Mouse (Mus musculus) neural tube, embryonic 13.5 days (tissue): Measurements from ENCODE around the gene Cep19. TPM values are rescaled to one million over a fixed set of nuclear protein-coding genes. Genes with fewer than 3 reads are reported as not detected.

Experiments used
- ATAC-seq: fragments of 200-750 bp; cut with Nextera tagmentation; 2 replicates; pipeline ENCODE4 v1.8.0; 2017; ENCODE audit warnings: low read depth, mild to moderate bottlenecking, moderate TSS enrichment, moderate library complexity
- H3K27ac ChIP-seq: fragments of 300-500 bp; sonication (generic); replicated peaks from 2 replicates; pipeline ENCODE4 v1.5.1; 2015; ENCODE audit warnings: moderate library complexity, mild to moderate bottlenecking, inconsistent platforms
- H3K27me3 ChIP-seq: fragments of 300-500 bp; sonication (generic); 2 replicates; pipeline ENCODE4 v1.6.1; 2015; ENCODE audit warnings: mild to moderate bottlenecking, inconsistent platforms
- H3K36me3 ChIP-seq: fragments of 300-500 bp; sonication (generic); 2 replicates; pipeline ENCODE4 v1.6.1; 2015; ENCODE audit warnings: mild to moderate bottlenecking, inconsistent platforms
- H3K4me1 ChIP-seq: fragments of 300-500 bp; sonication (generic); replicated peaks from 2 replicates; pipeline ENCODE4 v1.6.1; 2015; ENCODE audit warnings: inconsistent platforms
- H3K4me2 ChIP-seq: fragments of 300-500 bp; sonication (generic); 2 replicates; pipeline ENCODE4 v1.6.1; 2015; ENCODE audit warnings: inconsistent platforms, mild to moderate bottlenecking, moderate library complexity
- H3K4me3 ChIP-seq: fragments of 300-500 bp; sonication (generic); 2 replicates; pipeline ENCODE4 v1.5.1; 2015; ENCODE audit warnings: mild to moderate bottlenecking, inconsistent platforms
- H3K9ac ChIP-seq: fragments of 300-500 bp; sonication (generic); 2 replicates; pipeline ENCODE4 v1.6.1; 2015; ENCODE audit warnings: moderate library complexity, mild to moderate bottlenecking, inconsistent platforms
- H3K9me3 ChIP-seq: fragments of 300-500 bp; sonication (generic); 2 replicates; pipeline ENCODE4 v1.6.1; 2016; ENCODE audit warnings: inconsistent platforms
- WGBS: fragments of 180-500 bp; shearing (Covaris S2); methylation state at CpG from one replicate; pipeline ENCODE4 v1.1.7; 2015; 5-methylcytosine and 5-hydroxymethylcytosine counted together
- polyA plus RNA-seq: library from polyadenylated mRNA; unstranded; fragments of >200 nt; fragmentation: Nextera tagmentation; extraction: Ambion mirVana; gene quantifications from 2 replicates; pipeline ENCODE4 v1.2.1, GENCODE M21; 2015

Cep19 gene
- polyA plus RNA-seq, 1 experiment from 2014 or later, result 48.7 TPM

GRCm38 (mm10) chr16:32129449-32130189 is 30.0 kb downstream of the Cep19 start:
- Histone ChIP-seq H3K9ac (no peak overlapping the region), H3K36me3 (no peaks in the 10 kb centered on the region), H3K4me3 (no peak overlapping the region), H3K27me3 (no peaks in the 10 kb centered on the region), H3K27ac (no peak overlapping the region), H3K4me1 (no peaks in the 10 kb centered on the region), H3K9me3 (no peaks in the 10 kb centered on the region), H3K4me2 (no peak overlapping the region)
- 82% methylated on average over 20 of the region's 20 CpGs for WGBS
- ATAC-seq, result no peak

GRCm38 (mm10) chr16:32130190-32130826 is 30.7 kb downstream of the Cep19 start:
- no peak for ATAC-seq

GRCm38 (mm10) chr16:32133148-32133547 is 33.5 kb downstream of the Cep19 start:
- H3K27ac ChIP-seq, result no peak overlapping the region
- H3K4me1 ChIP-seq, result no peaks in the 10 kb centered on the region
- no peaks in the 10 kb centered on the region for H3K36me3 ChIP-seq
- no peak overlapping the region for H3K9ac ChIP-seq
- 91% methylated on average over 3 of the region's 3 CpGs for WGBS
- ATAC-seq, result no peak
- H3K4me2 ChIP-seq, result no peak overlapping the region
- H3K9me3 ChIP-seq, result no peaks in the 10 kb centered on the region
- no peaks in the 10 kb centered on the region for H3K27me3 ChIP-seq
- no peak overlapping the region for H3K4me3 ChIP-seq

More at GRCm38 (mm10) chr16:32130190-32130826, 30.7 kb downstream of the Cep19 start:
- H3K4me3 ChIP-seq, result no peak overlapping the region
- no peaks in the 10 kb centered on the region for H3K9me3 ChIP-seq
- H3K36me3 ChIP-seq, result no peaks in the 10 kb centered on the region
- H3K27me3 ChIP-seq, result no peaks in the 10 kb centered on the region
- WGBS, result 74% methylated on average over 16 of the region's 16 CpGs
- H3K27ac ChIP-seq, result no peak overlapping the region
- no peak overlapping the region for H3K4me2 ChIP-seq
- no peak overlapping the region for H3K9ac ChIP-seq
- no peaks in the 10 kb centered on the region for H3K4me1 ChIP-seq

- Histone ChIP-seq H3K4me3 (no peak overlapping the region), H3K36me3 (no peaks in the 10 kb centered on the region), H3K9ac (no peak overlapping the region), H3K27me3 (no peaks in the 10 kb centered on the region), H3K4me2 (no peak overlapping the region), H3K27ac (no peak overlapping the region), H3K4me1 (no peaks in the 10 kb centered on the region), H3K9me3 (no peaks in the 10 kb centered on the region)
- ATAC-seq, result no peak
- WGBS, result 83% methylated on average over 7 of the region's 7 CpGs
Observed at GRCm38 (mm10) chr16:32135842-32136357, 36.3 kb downstream of the Cep19 start.

GRCm38 (mm10) chr16:32138954-32139353 is 39.4 kb downstream of the Cep19 start:
- WGBS, result 97% methylated on average over 1 of the region's 1 CpGs
- no peak for ATAC-seq

GRCm38 (mm10) chr16:32143766-32144165 is 44.2 kb downstream of the Cep19 start:
- WGBS, result 96% methylated on average over 15 of the region's 15 CpGs

More at GRCm38 (mm10) chr16:32138954-32139353, 39.4 kb downstream of the Cep19 start:
- Histone ChIP-seq H3K4me1 (no peaks in the 10 kb centered on the region), H3K4me3 (no peak overlapping the region), H3K36me3 (peaks cover 8% of the 10 kb centered on the region), H3K9me3 (peaks cover 6% of the 10 kb centered on the region; the same call in 1 of the 2 replicates), H3K9ac (no peak overlapping the region), H3K27me3 (no peaks in the 10 kb centered on the region), H3K4me2 (no peak overlapping the region), H3K27ac (no peak overlapping the region)

GRCm38 (mm10) chr16:32144592-32144991 is 45.0 kb downstream of the Cep19 start:
- 89% methylated on average over 17 of the region's 17 CpGs for WGBS
- no peak overlapping the region for H3K9ac ChIP-seq
- H3K4me3 ChIP-seq, result no peak overlapping the region
- H3K27me3 ChIP-seq, result no peaks in the 10 kb centered on the region
- H3K4me1 ChIP-seq, result no peaks in the 10 kb centered on the region
- no peak overlapping the region for H3K4me2 ChIP-seq
- no peak for ATAC-seq
- peaks cover 6% of the 10 kb centered on the region; the same call in 1 of the 2 replicates for H3K9me3 ChIP-seq
- no peak overlapping the region for H3K27ac ChIP-seq
- H3K36me3 ChIP-seq, result peaks cover 17% of the 10 kb centered on the region

More at GRCm38 (mm10) chr16:32143766-32144165, 44.2 kb downstream of the Cep19 start:
- no peaks in the 10 kb centered on the region for H3K27me3 ChIP-seq
- no peak overlapping the region for H3K4me3 ChIP-seq
- no peak overlapping the region for H3K27ac ChIP-seq
- no peak for ATAC-seq
- peaks cover 6% of the 10 kb centered on the region; the same call in 1 of the 2 replicates for H3K9me3 ChIP-seq
- peaks cover 17% of the 10 kb centered on the region for H3K36me3 ChIP-seq
- H3K4me2 ChIP-seq, result no peak overlapping the region
- H3K4me1 ChIP-seq, result no peaks in the 10 kb centered on the region
- no peak overlapping the region for H3K9ac ChIP-seq

GRCm38 (mm10) chr16:32147589-32148207 is 48.1 kb downstream of the Cep19 start:
- Histone ChIP-seq H3K4me1 (no peaks in the 10 kb centered on the region), H3K4me3 (no peak overlapping the region), H3K9me3 (peaks cover 5% of the 10 kb centered on the region; the same call in 1 of the 2 replicates), H3K9ac (no peak overlapping the region), H3K36me3 (peaks cover 17% of the 10 kb centered on the region), H3K4me2 (peak overlapping the region; percentile 39), H3K27me3 (no peaks in the 10 kb centered on the region), H3K27ac (no peak overlapping the region)
- WGBS, result 62% methylated on average over 12 of the region's 13 CpGs
- peak; percentile 75 for ATAC-seq

GRCm38 (mm10) chr16:32153976-32154375 is 54.4 kb downstream of the Cep19 start:
- no peak overlapping the region for H3K4me2 ChIP-seq
- H3K9ac ChIP-seq, result peak overlapping the region; percentile 46
- H3K9me3 ChIP-seq, result no peaks in the 10 kb centered on the region
- H3K4me1 ChIP-seq, result peaks cover 21% of the 10 kb centered on the region
- no peaks in the 10 kb centered on the region for H3K36me3 ChIP-seq
- 75% methylated on average over 1 of the region's 1 CpGs for WGBS
- peak overlapping the region; percentile 46; the same call in 1 of the 2 replicates for H3K27ac ChIP-seq
- H3K4me3 ChIP-seq, result no peak overlapping the region
- no peak for ATAC-seq
- no peaks in the 10 kb centered on the region for H3K27me3 ChIP-seq

- peak overlapping the region; percentile 46 for H3K9ac ChIP-seq
- H3K4me2 ChIP-seq, result no peak overlapping the region
- no peaks in the 10 kb centered on the region for H3K9me3 ChIP-seq
- no peak overlapping the region for H3K4me3 ChIP-seq
- no peaks in the 10 kb centered on the region for H3K36me3 ChIP-seq
- peak; percentile 43; the same call in 1 of the 2 replicates for ATAC-seq
- 58% methylated on average over 13 of the region's 13 CpGs for WGBS
- H3K4me1 ChIP-seq, result peaks cover 21% of the 10 kb centered on the region
- H3K27ac ChIP-seq, result peak overlapping the region; percentile 46
- no peaks in the 10 kb centered on the region for H3K27me3 ChIP-seq
Observed at GRCm38 (mm10) chr16:32154437-32154836, 54.8 kb downstream of the Cep19 start.

GRCm38 (mm10) chr16:32156719-32157118 is 57.1 kb downstream of the Cep19 start:
- 49% methylated on average over 3 of the region's 3 CpGs for WGBS
- no peak for ATAC-seq
- no peaks in the 10 kb centered on the region for H3K9me3 ChIP-seq
- H3K4me3 ChIP-seq, result no peak overlapping the region
- H3K27ac ChIP-seq, result no peak overlapping the region
- H3K27me3 ChIP-seq, result no peaks in the 10 kb centered on the region
- H3K4me1 ChIP-seq, result peaks cover 21% of the 10 kb centered on the region
- no peaks in the 10 kb centered on the region for H3K36me3 ChIP-seq
- H3K9ac ChIP-seq, result no peak overlapping the region
- no peak overlapping the region for H3K4me2 ChIP-seq

GRCm38 (mm10) chr16:32157369-32157768 is 57.8 kb downstream of the Cep19 start:
- no peaks in the 10 kb centered on the region for H3K27me3 ChIP-seq
- no peak for ATAC-seq
- H3K4me2 ChIP-seq, result no peak overlapping the region
- WGBS, result 91% methylated on average over 2 of the region's 2 CpGs
- no peak overlapping the region for H3K27ac ChIP-seq
- H3K4me3 ChIP-seq, result no peak overlapping the region
- no peak overlapping the region for H3K9ac ChIP-seq
- peaks cover 21% of the 10 kb centered on the region for H3K4me1 ChIP-seq
- H3K36me3 ChIP-seq, result no peaks in the 10 kb centered on the region
- no peaks in the 10 kb centered on the region for H3K9me3 ChIP-seq
